Mouse (Mus musculus) hindbrain, embryonic 16.5 days (tissue): ENCODE results near the gene Sphk1. TPM values are rescaled to one million over a fixed set of nuclear protein-coding genes. Genes with fewer than 3 reads are reported as not detected.

ENCODE experiments used
- ATAC-seq: fragments of 200-750 bp; cut with Nextera tagmentation; 2 replicates; pipeline ENCODE4 v1.8.0; 2017; ENCODE audit warnings: moderate TSS enrichment, moderate library complexity
- H3K27ac ChIP-seq: fragments of 300-500 bp; sonication (generic); 2 replicates; pipeline ENCODE4 v1.5.1; 2014; ENCODE audit warnings: low read depth, mild to moderate bottlenecking, control low read depth, low read length, moderate library complexity
- H3K27me3 ChIP-seq: fragments of 300-500 bp; sonication (generic); replicated peaks from 2 replicates; pipeline ENCODE4 v1.6.1; 2014; ENCODE audit warnings: low read length; ENCODE audit not compliant: control insufficient read depth, insufficient read depth
- H3K36me3 ChIP-seq: fragments of 300-500 bp; sonication (generic); 2 replicates; pipeline ENCODE4 v1.6.1; 2014; ENCODE audit warnings: mild to moderate bottlenecking, low read length, moderate library complexity, mixed read lengths; ENCODE audit not compliant: control insufficient read depth, insufficient read depth
- H3K4me1 ChIP-seq: fragments of 300-500 bp; sonication (generic); 2 replicates; pipeline ENCODE4 v1.6.1; 2014; ENCODE audit warnings: low read depth, low read length; ENCODE audit not compliant: control insufficient read depth, insufficient read depth
- H3K4me2 ChIP-seq: fragments of 300-500 bp; sonication (generic); 2 replicates; pipeline ENCODE4 v1.6.1; 2014; ENCODE audit warnings: mild to moderate bottlenecking, low read length, control low read depth, moderate library complexity
- H3K4me3 ChIP-seq: fragments of 300-500 bp; sonication (generic); 2 replicates; pipeline ENCODE4 v1.5.1; 2014; ENCODE audit warnings: mild to moderate bottlenecking, low read length, control low read depth, moderate library complexity
- H3K9ac ChIP-seq: fragments of 300-500 bp; sonication (generic); 2 replicates; pipeline ENCODE4 v1.6.1; 2014; ENCODE audit warnings: low read depth, mild to moderate bottlenecking, control low read depth, low read length, moderate library complexity
- H3K9me3 ChIP-seq: fragments of 300-500 bp; sonication (generic); 2 replicates; pipeline ENCODE4 v1.6.1; 2014; ENCODE audit warnings: mild to moderate bottlenecking, low read length, moderate library complexity; ENCODE audit not compliant: control insufficient read depth
- WGBS: fragments of 180-500 bp; shearing (Covaris S2); extraction: QIAGEN DNeasy Blood & Tissue Kit; methylation state at CpG from one replicate; pipeline ENCODE4 v1.1.7; 2014; 5-methylcytosine and 5-hydroxymethylcytosine counted together
- polyA plus RNA-seq: library from polyadenylated mRNA; unstranded; fragments of >200 nt; fragmentation: Nextera tagmentation; extraction: Ambion mirVana; gene quantifications from 2 replicates; pipeline ENCODE4 v1.2.1, GENCODE M21; 2015

Sphk1 gene
- polyA plus RNA-seq, 1 experiment from 2014 or later = 13.9 TPM

- 71% methylated on average over 17 of the region's 17 CpGs for WGBS
- Histone ChIP-seq H3K27me3 (no peaks in the 10 kb centered on the region), H3K27ac (no peak overlapping the region), H3K9ac (no peak overlapping the region), H3K9me3 (no peaks in the 10 kb centered on the region), H3K4me1 (peaks cover 9% of the 10 kb centered on the region), H3K4me3 (no peak overlapping the region), H3K36me3 (peaks cover 27% of the 10 kb centered on the region), H3K4me2 (no peak overlapping the region)
- no peak for ATAC-seq
Observed at GRCm38 (mm10) chr11:116547296-116548060, 16.8 kb downstream of the Sphk1 start.

GRCm38 (mm10) chr11:116548780-116549179 lies 18.1 kb downstream of the Sphk1 start:
- Histone ChIP-seq H3K4me3 (no peak overlapping the region), H3K27ac (no peak overlapping the region), H3K27me3 (no peaks in the 10 kb centered on the region), H3K36me3 (peaks cover 26% of the 10 kb centered on the region), H3K4me2 (no peak overlapping the region), H3K9ac (no peak overlapping the region), H3K4me1 (peaks cover 9% of the 10 kb centered on the region), H3K9me3 (no peaks in the 10 kb centered on the region)
- 94% methylated on average over 9 of the region's 9 CpGs for WGBS
- ATAC-seq = no peak

- no peak for ATAC-seq
- Histone ChIP-seq H3K4me3 (no peak overlapping the region), H3K4me1 (peaks cover 13% of the 10 kb centered on the region), H3K9me3 (no peaks in the 10 kb centered on the region), H3K27ac (no peak overlapping the region), H3K36me3 (peaks cover 19% of the 10 kb centered on the region), H3K27me3 (no peaks in the 10 kb centered on the region), H3K9ac (no peak overlapping the region), H3K4me2 (no peak overlapping the region)
- WGBS = 89% methylated on average over 11 of the region's 11 CpGs
Observed at GRCm38 (mm10) chr11:116549273-116550038, 18.7 kb downstream of the Sphk1 start.

- no peak for ATAC-seq
- Histone ChIP-seq H3K4me1 (peaks cover 24% of the 10 kb centered on the region), H3K36me3 (peaks cover 6% of the 10 kb centered on the region), H3K4me2 (no peak overlapping the region), H3K9ac (no peak overlapping the region), H3K27ac (no peak overlapping the region), H3K9me3 (no peaks in the 10 kb centered on the region), H3K27me3 (no peaks in the 10 kb centered on the region), H3K4me3 (no peak overlapping the region)
- WGBS = 76% methylated on average over 7 of the region's 7 CpGs
Observed at GRCm38 (mm10) chr11:116550748-116551147, 20.0 kb downstream of the Sphk1 start.

GRCm38 (mm10) chr11:116552194-116552593 lies 21.5 kb downstream of the Sphk1 start:
- Histone ChIP-seq H3K9ac (no peak overlapping the region), H3K4me3 (no peak overlapping the region), H3K4me2 (no peak overlapping the region), H3K4me1 (peaks cover 33% of the 10 kb centered on the region), H3K36me3 (peaks cover 5% of the 10 kb centered on the region), H3K27ac (no peak overlapping the region), H3K9me3 (no peaks in the 10 kb centered on the region), H3K27me3 (no peaks in the 10 kb centered on the region)
- 84% methylated on average over 1 of the region's 1 CpGs for WGBS
- ATAC-seq = no peak

- ATAC-seq = peak; percentile 12; the same call in 1 of the 2 replicates
- Histone ChIP-seq H3K27ac (no peak overlapping the region), H3K36me3 (no peaks in the 10 kb centered on the region), H3K4me2 (no peak overlapping the region), H3K27me3 (no peaks in the 10 kb centered on the region), H3K9ac (no peak overlapping the region), H3K9me3 (no peaks in the 10 kb centered on the region), H3K4me1 (peaks cover 36% of the 10 kb centered on the region), H3K4me3 (no peak overlapping the region)
- WGBS = 37% methylated on average over 12 of the region's 12 CpGs
Observed at GRCm38 (mm10) chr11:116554171-116554878, 23.6 kb downstream of the Sphk1 start.

- WGBS = 50% methylated on average over 1 of the region's 1 CpGs
- peak; percentile 17; the same call in 1 of the 2 replicates for ATAC-seq
Observed at GRCm38 (mm10) chr11:116555572-116555971, 24.8 kb downstream of the Sphk1 start.

GRCm38 (mm10) chr11:116556308-116556707 lies 25.6 kb downstream of the Sphk1 start:
- Histone ChIP-seq H3K4me2 (no peak overlapping the region), H3K4me3 (no peak overlapping the region), H3K4me1 (peaks cover 27% of the 10 kb centered on the region), H3K9me3 (no peaks in the 10 kb centered on the region), H3K36me3 (no peaks in the 10 kb centered on the region), H3K9ac (0 out of 2 replicates have a peak overlapping the region, but pooled peaks have one; percentile 10), H3K27ac (peak overlapping the region; percentile 1; the same call in 1 of the 2 replicates), H3K27me3 (no peaks in the 10 kb centered on the region)
- ATAC-seq = no peak
- WGBS = 75% methylated on average over 6 of the region's 6 CpGs

More at GRCm38 (mm10) chr11:116555572-116555971, 24.8 kb downstream of the Sphk1 start:
- H3K36me3 ChIP-seq = no peaks in the 10 kb centered on the region
- no peaks in the 10 kb centered on the region for H3K9me3 ChIP-seq
- peaks cover 30% of the 10 kb centered on the region for H3K4me1 ChIP-seq
- H3K27ac ChIP-seq = peak overlapping the region; percentile 1; the same call in 1 of the 2 replicates
- no peak overlapping the region for H3K9ac ChIP-seq
- H3K27me3 ChIP-seq = no peaks in the 10 kb centered on the region
- H3K4me2 ChIP-seq = no peak overlapping the region
- no peak overlapping the region for H3K4me3 ChIP-seq
